Comparison of ENCODE assay signal across 16 mouse cellular contexts in genomic region chr11:49246523-49246922, GRCm38 (mm10). TPM values are rescaled to one million over a fixed set of nuclear protein-coding genes. Genes with fewer than 3 reads are reported as not detected.
DNase-seq lines count a peak whose midpoint lies in the region; ATAC-seq and TF ChIP-seq lines count a peak whose summit lies in the region.
"Had no signal": no experiment of that assay in that cellular context is flagged by ENCODE, and none has a peak within 500 bp of the region (broad histone marks: within the 10 kb centered on the region; RNA-seq: fewer than 3 reads in every experiment).

No protein-coding gene starts in this region.

- TF ChIP-seq CTCF in spleen, adult 2 months (IDR thresholded peaks at IDR 0.05; ENCODE audit: extremely low read depth, insufficient read depth, insufficient read length, insufficient replicate concordance), result no peak
- no peak for TF ChIP-seq CTCF in stomach, postnatal 0 days (IDR thresholded peaks at IDR 0.05; ENCODE audit: low read depth)

- H3K27me3 ChIP-seq in kidney, embryonic 16.5 days (ENCODE audit: insufficient read depth, low read length), result no peaks in the 10 kb centered on the region
- H3K27me3 ChIP-seq in spleen, adult 2 months (ENCODE audit: control insufficient read depth, insufficient read depth, low read length), result no peaks in the 10 kb centered on the region
- H3K27me3 ChIP-seq in liver, embryonic 12.5 days (replicated peaks), result no peaks in the 10 kb centered on the region
- H3K27me3 ChIP-seq in stomach, postnatal 0 days (ENCODE audit: control insufficient read depth, insufficient read depth, low read length), result no peaks in the 10 kb centered on the region
- H3K27me3 ChIP-seq in hindbrain, embryonic 16.5 days (replicated peaks; ENCODE audit: control insufficient read depth, insufficient read depth, low read length), result no peaks in the 10 kb centered on the region
- H3K27me3 ChIP-seq: embryonic facial prominence, embryonic 13.5 days had no signal

- ATAC-seq in kidney, embryonic 16.5 days (ENCODE audit: low FRiP score, low TSS enrichment), result no peak
- ATAC-seq in liver, embryonic 12.5 days, result no peak
- ATAC-seq in stomach, postnatal 0 days (ENCODE audit: low FRiP score, low TSS enrichment), result no peak
- ATAC-seq in hindbrain, embryonic 16.5 days, result no peak
- ATAC-seq: forebrain, embryonic 14.5 days had no signal

- WGBS in kidney, embryonic 16.5 days, result 79% methylated on average over 4 of the region's 4 CpGs
- WGBS in spleen, adult 2 months, result 59% methylated on average over 4 of the region's 4 CpGs
- WGBS in liver, embryonic 12.5 days (ENCODE audit: insufficient replicate concordance), result 71% methylated on average over 4 of the region's 4 CpGs
- 80% methylated on average over 4 of the region's 4 CpGs for WGBS in stomach, postnatal 0 days
- 91% methylated on average over 4 of the region's 4 CpGs for WGBS in hindbrain, embryonic 16.5 days

- no peak for TF ChIP-seq EP300 in stomach, postnatal 0 days (optimal IDR thresholded peaks at IDR 0.05)

- no peak overlapping the region for H3K4me3 ChIP-seq in kidney, embryonic 16.5 days (ENCODE audit: low read length)
- H3K4me3 ChIP-seq in spleen, adult 2 months (ENCODE audit: extremely low read depth, insufficient read depth, insufficient read length), result no peak overlapping the region
- peak overlapping the region; percentile 71; the same call in 1 of the 2 replicates for H3K4me3 ChIP-seq in liver, embryonic 12.5 days
- no peak overlapping the region for H3K4me3 ChIP-seq in stomach, postnatal 0 days (ENCODE audit: low read depth, low read length)
- H3K4me3 ChIP-seq in hindbrain, embryonic 16.5 days (ENCODE audit: low read length), result no peak overlapping the region

- H3K4me2 ChIP-seq in kidney, embryonic 16.5 days (replicated peaks; ENCODE audit: low read depth, low read length), result peak overlapping the region; percentile 29; the same call in 1 of the 2 replicates
- H3K4me2 ChIP-seq in liver, embryonic 12.5 days, result peak overlapping the region; percentile 91
- H3K4me2 ChIP-seq in stomach, postnatal 0 days (replicated peaks; ENCODE audit: low read depth), result no peak overlapping the region; the same call in 1 of the 2 replicates
- no peak overlapping the region for H3K4me2 ChIP-seq in hindbrain, embryonic 16.5 days (ENCODE audit: low read length)

- H3K27ac ChIP-seq in kidney, embryonic 16.5 days (ENCODE audit: low read length), result no peak overlapping the region
- H3K27ac ChIP-seq in spleen, adult 2 months (ENCODE audit: insufficient read depth, low read length), result peak overlapping the region; percentile 98
- H3K27ac ChIP-seq in liver, embryonic 12.5 days, result peak overlapping the region; percentile 95
- H3K27ac ChIP-seq in stomach, postnatal 0 days (replicated peaks), result 0 out of 2 replicates have a peak overlapping the region, but pooled peaks have one; percentile 56
- H3K27ac ChIP-seq in hindbrain, embryonic 16.5 days (ENCODE audit: low read depth, low read length), result no peak overlapping the region
- H3K27ac ChIP-seq: embryonic facial prominence, embryonic 13.5 days had no signal

- no peaks in the 10 kb centered on the region for H3K9me3 ChIP-seq in kidney, embryonic 16.5 days (ENCODE audit: low read length)
- H3K9me3 ChIP-seq in liver, embryonic 12.5 days (replicated peaks), result no peaks in the 10 kb centered on the region
- no peaks in the 10 kb centered on the region for H3K9me3 ChIP-seq in stomach, postnatal 0 days (ENCODE audit: control insufficient read depth, low read length)
- H3K9me3 ChIP-seq in hindbrain, embryonic 16.5 days (ENCODE audit: control insufficient read depth, low read length), result no peaks in the 10 kb centered on the region
- H3K9me3 ChIP-seq: embryonic facial prominence, embryonic 13.5 days had no signal

- peaks cover 59% of the 10 kb centered on the region for H3K4me1 ChIP-seq in kidney, embryonic 16.5 days (ENCODE audit: insufficient read depth, low read length)
- peaks cover 30% of the 10 kb centered on the region for H3K4me1 ChIP-seq in spleen, adult 2 months (ENCODE audit: control insufficient read depth, insufficient read depth, insufficient read length)
- H3K4me1 ChIP-seq in liver, embryonic 12.5 days, result peaks cover 85% of the 10 kb centered on the region
- peaks cover 31% of the 10 kb centered on the region for H3K4me1 ChIP-seq in stomach, postnatal 0 days (replicated peaks; ENCODE audit: control insufficient read depth, insufficient read depth)
- peaks cover 53% of the 10 kb centered on the region for H3K4me1 ChIP-seq in hindbrain, embryonic 16.5 days (ENCODE audit: control insufficient read depth, insufficient read depth, low read depth, low read length)

- TF ChIP-seq POLR2A in spleen, adult 2 months (IDR thresholded peaks at IDR 0.05; ENCODE audit: low read depth, low read length), result no peak

- H3K36me3 ChIP-seq in kidney, embryonic 16.5 days (ENCODE audit: insufficient read depth, low read length), result no peaks in the 10 kb centered on the region
- H3K36me3 ChIP-seq in spleen, adult 2 months (ENCODE audit: control insufficient read depth, insufficient read depth, low read length), result no peaks in the 10 kb centered on the region
- no peaks in the 10 kb centered on the region for H3K36me3 ChIP-seq in liver, embryonic 12.5 days
- no peaks in the 10 kb centered on the region for H3K36me3 ChIP-seq in stomach, postnatal 0 days (ENCODE audit: control insufficient read depth, insufficient read depth, low read length)
- no peaks in the 10 kb centered on the region for H3K36me3 ChIP-seq in hindbrain, embryonic 16.5 days (ENCODE audit: control insufficient read depth, insufficient read depth, low read length)
- H3K36me3 ChIP-seq: embryonic facial prominence, embryonic 13.5 days had no signal

- H3K9ac ChIP-seq in kidney, embryonic 16.5 days (replicated peaks; ENCODE audit: low read length), result no peak overlapping the region
- H3K9ac ChIP-seq in liver, embryonic 12.5 days, result no peak overlapping the region; the same call in 1 of the 2 replicates
- H3K9ac ChIP-seq in stomach, postnatal 0 days (ENCODE audit: low read length), result no peak overlapping the region
- H3K9ac ChIP-seq in hindbrain, embryonic 16.5 days (ENCODE audit: low read depth, low read length), result no peak overlapping the region

- no peak for DNase-seq in kidney, postnatal 14 days
- DNase-seq in spleen, adult 2 months (ENCODE audit: low read depth in 1 of 2, low spot score in 2 of 2), result no peak
- no peak for DNase-seq in spleen, postnatal 14 days (ENCODE audit: low spot score in 2 of 2)
- no peak for DNase-seq in stomach, postnatal 0 days (ENCODE audit: low spot score)
- DNase-seq: cerebellum, postnatal 10 days; gastrocnemius, postnatal 10 days; heart, postnatal 10 days; kidney, adult 8-10 months; right cerebral cortex, postnatal 4 days had no signal

RNA-seq across cellular contexts. Expression of gene Mgat1, which starts 2.5 kb away (rescaled TPM):
- polyA plus RNA-seq in kidney, embryonic 16.5 days (2015; fragmentation: Nextera tagmentation; extraction: Ambion mirVana), result 88.9 and 91.9 TPM in 2 replicates
- 222 and 255 TPM in 2 replicates for polyA plus RNA-seq in spleen, adult 2 months (2012; rRNA removed)
- polyA plus RNA-seq in liver, embryonic 12.5 days (2016; fragmentation: Nextera tagmentation; extraction: Ambion mirVana), result 35.4 and 35.7 TPM in 2 replicates
- polyA plus RNA-seq in stomach, postnatal 0 days (2015; fragmentation: Nextera tagmentation; extraction: Ambion mirVana), result 42.7 and 43.4 TPM in 2 replicates
- polyA plus RNA-seq in hindbrain, embryonic 16.5 days (2015; fragmentation: Nextera tagmentation; extraction: Ambion mirVana), result 34.5 and 38.2 TPM in 2 replicates

RNA-seq across cellular contexts. Expression of gene Olfr1393, which starts 31.6 kb away (rescaled TPM):
- polyA plus RNA-seq in kidney, embryonic 16.5 days (2015; fragmentation: Nextera tagmentation; extraction: Ambion mirVana), result not detected in 2 replicates
- 0.06 TPM in 2 replicates for polyA plus RNA-seq in spleen, adult 2 months (2012; rRNA removed)
- 0.05 and 0.10 TPM in 2 replicates for polyA plus RNA-seq in liver, embryonic 12.5 days (2016; fragmentation: Nextera tagmentation; extraction: Ambion mirVana)
- polyA plus RNA-seq in stomach, postnatal 0 days (2015; fragmentation: Nextera tagmentation; extraction: Ambion mirVana), result not detected in 2 replicates
- 0.08 TPM in 1 of 2 replicates, not detected in the other for polyA plus RNA-seq in hindbrain, embryonic 16.5 days (2015; fragmentation: Nextera tagmentation; extraction: Ambion mirVana)
- polyA plus RNA-seq: embryonic facial prominence, embryonic 13.5 days; forebrain, embryonic 14.5 days had no signal

RNA-seq across cellular contexts. Expression of gene Olfr1392, which starts 38.6 kb away (rescaled TPM):
- polyA plus RNA-seq in kidney, embryonic 16.5 days (2015; fragmentation: Nextera tagmentation; extraction: Ambion mirVana), result not detected in 2 replicates
- polyA plus RNA-seq in spleen, adult 2 months (2012; rRNA removed), result not detected in 2 replicates
- not detected in 2 replicates for polyA plus RNA-seq in liver, embryonic 12.5 days (2016; fragmentation: Nextera tagmentation; extraction: Ambion mirVana)
- polyA plus RNA-seq in stomach, postnatal 0 days (2015; fragmentation: Nextera tagmentation; extraction: Ambion mirVana), result 0.10 TPM in 1 of 2 replicates, not detected in the other
- polyA plus RNA-seq in hindbrain, embryonic 16.5 days (2015; fragmentation: Nextera tagmentation; extraction: Ambion mirVana), result 0.13 TPM in 1 of 2 replicates, not detected in the other
- polyA plus RNA-seq: embryonic facial prominence, embryonic 13.5 days; forebrain, embryonic 14.5 days; lung, embryonic 16.5 days had no signal

RNA-seq across cellular contexts. Expression of gene Zfp62, which starts 43.4 kb away (rescaled TPM):
- 45.6 and 46.3 TPM in 2 replicates for polyA plus RNA-seq in kidney, embryonic 16.5 days (2015; fragmentation: Nextera tagmentation; extraction: Ambion mirVana)
- polyA plus RNA-seq in spleen, adult 2 months (2012; rRNA removed), result 1.4 and 2.4 TPM in 2 replicates
- polyA plus RNA-seq in liver, embryonic 12.5 days (2016; fragmentation: Nextera tagmentation; extraction: Ambion mirVana), result 16.2 and 16.6 TPM in 2 replicates
- polyA plus RNA-seq in stomach, postnatal 0 days (2015; fragmentation: Nextera tagmentation; extraction: Ambion mirVana), result 9.9 and 10.0 TPM in 2 replicates
- polyA plus RNA-seq in hindbrain, embryonic 16.5 days (2015; fragmentation: Nextera tagmentation; extraction: Ambion mirVana), result 35.3 and 38.0 TPM in 2 replicates

RNA-seq across cellular contexts. Expression of gene Olfr10, which starts 58.0 kb away (rescaled TPM):
- not detected in 2 replicates for polyA plus RNA-seq in kidney, embryonic 16.5 days (2015; fragmentation: Nextera tagmentation; extraction: Ambion mirVana)
- not detected in 2 replicates for polyA plus RNA-seq in spleen, adult 2 months (2012; rRNA removed)
- not detected in 2 replicates for polyA plus RNA-seq in liver, embryonic 12.5 days (2016; fragmentation: Nextera tagmentation; extraction: Ambion mirVana)
- not detected in 2 replicates for polyA plus RNA-seq in stomach, postnatal 0 days (2015; fragmentation: Nextera tagmentation; extraction: Ambion mirVana)
- polyA plus RNA-seq in hindbrain, embryonic 16.5 days (2015; fragmentation: Nextera tagmentation; extraction: Ambion mirVana), result not detected in 2 replicates
- polyA plus RNA-seq: brain, embryonic 14.5 days; embryonic facial prominence, embryonic 13.5 days; forebrain, embryonic 14.5 days; lung, embryonic 16.5 days had no signal

Comparison
In these comparisons a context has a peak if more than half of its experiments do, and no peak if none do; other contexts are left out.
1. H3K27ac ChIP-seq: peak in spleen, adult 2 months (single experiment), liver, embryonic 12.5 days (single experiment) and stomach, postnatal 0 days (single experiment); none in kidney, embryonic 16.5 days (single experiment) and hindbrain, embryonic 16.5 days (single experiment).
2. H3K4me2 ChIP-seq: peak in kidney, embryonic 16.5 days (single experiment) and liver, embryonic 12.5 days (single experiment); none in stomach, postnatal 0 days (single experiment) and hindbrain, embryonic 16.5 days (single experiment).